ENCODE assay signal across 14 mouse cellular contexts in genomic region chr17:62655819-62656355, GRCm38 (mm10).
DNase-seq lines count a peak whose midpoint lies in the region; ATAC-seq and TF ChIP-seq lines count a peak whose summit lies in the region.
"Had no signal": no experiment of that assay in that cellular context is flagged by ENCODE, and none has a peak within 500 bp of the region (broad histone marks: within the 10 kb centered on the region; RNA-seq: fewer than 3 reads in every experiment).

No protein-coding gene starts in this region.

- peak; percentile 29 for DNase-seq in embryo, embryonic 10.5 days (ENCODE audit: low spot score)
- no peak for DNase-seq in embryo, embryonic 11 days
- DNase-seq in heart, postnatal 36 days: no peak
- no peak for DNase-seq in lung, postnatal 0 days (ENCODE audit: low spot score)
- DNase-seq in lung, postnatal 4 days: no peak
- DNase-seq in forebrain, embryonic 11.5 days (ENCODE audit: low spot score): no peak
- DNase-seq: adrenal gland, adult 8-10 months; cerebellum, postnatal 25 days had no signal

- 19% methylated on average over 16 of the region's 16 CpGs for WGBS in heart, embryonic 16.5 days
- 23% methylated on average over 16 of the region's 16 CpGs for WGBS in lung, postnatal 0 days
- 38% methylated on average over 16 of the region's 16 CpGs for WGBS in stomach, embryonic 16.5 days
- WGBS in forebrain, embryonic 11.5 days: 84% methylated on average over 16 of the region's 16 CpGs

- intact Hi-C loops in heart, postnatal 36 days (cut with DNase I): loop anchor here (10.0 kb wide), 1 partner anchor 241 kb away; no protein-coding TSS in a partner anchor

- peak overlapping the region; percentile 28 for H3K4me3 ChIP-seq in heart, embryonic 16.5 days (ENCODE audit: low read length)
- no peak overlapping the region; the same call in 1 of the 2 replicates for H3K4me3 ChIP-seq in lung, postnatal 0 days (ENCODE audit: low read depth, low read length)
- H3K4me3 ChIP-seq in stomach, embryonic 16.5 days (replicated peaks; ENCODE audit: low read length): no peak overlapping the region
- H3K4me3 ChIP-seq in forebrain, embryonic 11.5 days (ENCODE audit: low read depth, low read length): no peak overlapping the region
- H3K4me3 ChIP-seq: embryonic facial prominence, embryonic 15.5 days; forebrain, embryonic 15.5 days; limb, embryonic 13.5 days had no signal

- peak overlapping the region; percentile 7; the same call in 1 of the 2 replicates for H3K27ac ChIP-seq in heart, embryonic 16.5 days (ENCODE audit: low read length)
- H3K27ac ChIP-seq in lung, postnatal 0 days (ENCODE audit: low read length): no peak overlapping the region
- no peak overlapping the region for H3K27ac ChIP-seq in stomach, embryonic 16.5 days (ENCODE audit: low read length)
- H3K27ac ChIP-seq in forebrain, embryonic 11.5 days (ENCODE audit: low read depth, low read length): no peak overlapping the region
- H3K27ac ChIP-seq: embryonic facial prominence, embryonic 15.5 days; forebrain, embryonic 15.5 days; hindbrain, postnatal 0 days; limb, embryonic 13.5 days had no signal

- no peak for TF ChIP-seq CTCF in lung, postnatal 0 days (IDR thresholded peaks at IDR 0.05)

- H3K36me3 ChIP-seq in heart, embryonic 16.5 days (ENCODE audit: control insufficient read depth, insufficient read depth): no peaks in the 10 kb centered on the region
- H3K36me3 ChIP-seq in lung, postnatal 0 days (ENCODE audit: insufficient read depth, low read length): no peaks in the 10 kb centered on the region
- no peaks in the 10 kb centered on the region for H3K36me3 ChIP-seq in stomach, embryonic 16.5 days (ENCODE audit: control insufficient read depth, insufficient read depth, low read length)
- no peaks in the 10 kb centered on the region for H3K36me3 ChIP-seq in forebrain, embryonic 11.5 days (ENCODE audit: control insufficient read depth, insufficient read depth, low read length)
- H3K36me3 ChIP-seq: embryonic facial prominence, embryonic 15.5 days; forebrain, embryonic 15.5 days; limb, embryonic 13.5 days had no signal

- H3K9me3 ChIP-seq in heart, embryonic 16.5 days (replicated peaks; ENCODE audit: control insufficient read depth, low read length): no peaks in the 10 kb centered on the region
- H3K9me3 ChIP-seq in lung, postnatal 0 days (ENCODE audit: low read length): no peaks in the 10 kb centered on the region
- no peaks in the 10 kb centered on the region for H3K9me3 ChIP-seq in stomach, embryonic 16.5 days (replicated peaks; ENCODE audit: control insufficient read depth, low read length)
- no peaks in the 10 kb centered on the region for H3K9me3 ChIP-seq in forebrain, embryonic 11.5 days (ENCODE audit: control insufficient read depth, low read length)
- H3K9me3 ChIP-seq: embryonic facial prominence, embryonic 15.5 days; forebrain, embryonic 15.5 days; limb, embryonic 13.5 days had no signal

- 0 out of 2 replicates have a peak overlapping the region, but pooled peaks have one; percentile 45 for H3K9ac ChIP-seq in heart, embryonic 16.5 days (ENCODE audit: low read length)
- H3K9ac ChIP-seq in lung, postnatal 0 days (replicated peaks; ENCODE audit: low read depth): no peak overlapping the region
- no peak overlapping the region for H3K9ac ChIP-seq in stomach, embryonic 16.5 days (ENCODE audit: low read length)
- H3K9ac ChIP-seq in forebrain, embryonic 11.5 days (ENCODE audit: low read length): no peak overlapping the region
- H3K9ac ChIP-seq: embryonic facial prominence, embryonic 15.5 days; forebrain, embryonic 15.5 days; limb, embryonic 13.5 days had no signal

- H3K27me3 ChIP-seq in heart, embryonic 16.5 days (ENCODE audit: control insufficient read depth, insufficient read depth, low read length): no peaks in the 10 kb centered on the region
- H3K27me3 ChIP-seq in lung, postnatal 0 days (replicated peaks; ENCODE audit: insufficient read depth, low read length): no peaks in the 10 kb centered on the region
- no peaks in the 10 kb centered on the region for H3K27me3 ChIP-seq in stomach, embryonic 16.5 days (ENCODE audit: control insufficient read depth, insufficient read depth, low read length)
- H3K27me3 ChIP-seq in forebrain, embryonic 11.5 days (ENCODE audit: control insufficient read depth, insufficient read depth, low read length): no peaks in the 10 kb centered on the region
- H3K27me3 ChIP-seq: embryonic facial prominence, embryonic 15.5 days; forebrain, embryonic 15.5 days; limb, embryonic 13.5 days had no signal

- TF ChIP-seq EP300 in lung, postnatal 0 days (IDR thresholded peaks at IDR 0.05): no peak

- H3K4me1 ChIP-seq in heart, embryonic 16.5 days (ENCODE audit: control insufficient read depth, insufficient read depth, low read length): peaks cover 36% of the 10 kb centered on the region
- no peaks in the 10 kb centered on the region for H3K4me1 ChIP-seq in lung, postnatal 0 days (ENCODE audit: insufficient read depth, low read depth, low read length)
- H3K4me1 ChIP-seq in stomach, embryonic 16.5 days (ENCODE audit: control insufficient read depth, insufficient read depth, low read length): peaks cover 23% of the 10 kb centered on the region
- H3K4me1 ChIP-seq in forebrain, embryonic 11.5 days (replicated peaks; ENCODE audit: control insufficient read depth, insufficient read depth, low read length): peaks cover 7% of the 10 kb centered on the region

- peak overlapping the region; percentile 63 for H3K4me2 ChIP-seq in heart, embryonic 16.5 days (ENCODE audit: low read depth, low read length)
- H3K4me2 ChIP-seq in lung, postnatal 0 days (replicated peaks; ENCODE audit: low read depth, low read length): peak overlapping the region; percentile 49
- peak overlapping the region; percentile 25; the same call in 1 of the 2 replicates for H3K4me2 ChIP-seq in stomach, embryonic 16.5 days (ENCODE audit: low read depth, low read length)
- no peak overlapping the region for H3K4me2 ChIP-seq in forebrain, embryonic 11.5 days (ENCODE audit: low read depth, low read length, severe bottlenecking)
- H3K4me2 ChIP-seq: embryonic facial prominence, embryonic 15.5 days; forebrain, embryonic 15.5 days; limb, embryonic 13.5 days had no signal

- ATAC-seq in heart, embryonic 16.5 days (replicated peaks; ENCODE audit: extremely low read depth, insufficient read depth, low FRiP score): 0 out of 2 replicates have a peak, but pooled peaks have one; percentile 58
- ATAC-seq in lung, postnatal 0 days: no peak
- no peak for ATAC-seq in stomach, embryonic 16.5 days (ENCODE audit: insufficient read depth, low FRiP score)
- ATAC-seq in forebrain, embryonic 11.5 days (replicated peaks; ENCODE audit: low FRiP score): no peak
- ATAC-seq: forebrain, embryonic 15.5 days; hindbrain, postnatal 0 days had no signal
